Mouse (Mus musculus) subcutaneous adipose tissue, adult 2 months (tissue): Measurements from ENCODE around the gene Olfr228. TPM values are rescaled to one million over a fixed set of nuclear protein-coding genes. Genes with fewer than 3 reads are reported as not detected.

Experiments
- polyA plus RNA-seq: library from polyadenylated mRNA; depleted of rRNA; stranded (reverse); fragments of >200 nt; gene quantifications from 2 replicates; pipeline ENCODE4 v1.2.3, GENCODE M21; 2012; ENCODE audit warnings: low replicate concordance; rRNA removed

Olfr228 gene
- not detected in 2 replicates for polyA plus RNA-seq

GRCm38 (mm10) chr2:86487286-86487685 is at the start of gene Olfr228:
Olfr228 (minus strand) TSS chr2:86487386.

GRCm38 (mm10) chr2:86508161-86508560 is 21.0 kb upstream of the Olfr228 start, which contains the start of gene Olfr1076:
Olfr1076 (plus strand) TSS chr2:86508461.

GRCm38 (mm10) chr2:86456169-86456568 is 31.0 kb downstream of the Olfr228 start, which contains the start of gene Olfr1066:
Olfr1066 (minus strand) TSS chr2:86456269.

GRCm38 (mm10) chr2:86450491-86450890 is 36.7 kb downstream of the Olfr228 start, which contains the start of gene Olfr1065:
Olfr1065 (minus strand) TSS chr2:86450591.

Other genes with a start within 250 kb of the Olfr228 start
- not detected in 2 replicates for gene Olfr1048, start 247.1 kb downstream of the Olfr228 start, polyA plus RNA-seq
- not detected in 2 replicates for gene Olfr1049, start 229.1 kb downstream of the Olfr228 start, polyA plus RNA-seq
- not detected in 2 replicates for gene Olfr1051, start 208.3 kb downstream of the Olfr228 start, polyA plus RNA-seq
- gene Olfr1052, start 194.9 kb downstream of the Olfr228 start, polyA plus RNA-seq = not detected in 2 replicates
- gene Olfr1053, start 172.1 kb downstream of the Olfr228 start, polyA plus RNA-seq = not detected in 2 replicates
- not detected in 2 replicates for gene Olfr1054, start 152.0 kb downstream of the Olfr228 start, polyA plus RNA-seq
- gene Olfr1055, start 137.1 kb downstream of the Olfr228 start, polyA plus RNA-seq = not detected in 2 replicates
- not detected in 2 replicates for gene Olfr1056, start 124.9 kb downstream of the Olfr228 start, polyA plus RNA-seq
- not detected in 2 replicates for gene Olfr1057, start 109.0 kb downstream of the Olfr228 start, polyA plus RNA-seq
- not detected in 2 replicates for gene Olfr1058, start 98.8 kb downstream of the Olfr228 start, polyA plus RNA-seq
- not detected in 2 replicates for gene Olfr1061, start 73.3 kb downstream of the Olfr228 start, polyA plus RNA-seq
- gene Olfr1062, start 60.6 kb downstream of the Olfr228 start, polyA plus RNA-seq = not detected in 2 replicates
- not detected in 2 replicates for gene Olfr1065, start 36.8 kb downstream of the Olfr228 start, polyA plus RNA-seq
- not detected in 2 replicates for gene Olfr1066, start 31.1 kb downstream of the Olfr228 start, polyA plus RNA-seq
- not detected in 2 replicates for gene Olfr1076, start 21.1 kb upstream of the Olfr228 start, polyA plus RNA-seq
- not detected in 2 replicates for gene Olfr1079, start 55.1 kb upstream of the Olfr228 start, polyA plus RNA-seq
- not detected in 2 replicates for gene Olfr1080, start 70.8 kb upstream of the Olfr228 start, polyA plus RNA-seq
- gene Olfr1082, start 111.6 kb upstream of the Olfr228 start, polyA plus RNA-seq = not detected in 2 replicates
- not detected in 2 replicates for gene Olfr1084, start 152.3 kb upstream of the Olfr228 start, polyA plus RNA-seq
- not detected in 2 replicates for gene Olfr1085, start 174.6 kb upstream of the Olfr228 start, polyA plus RNA-seq
- gene Olfr1086, start 192.7 kb upstream of the Olfr228 start, polyA plus RNA-seq = not detected in 2 replicates
- not detected in 2 replicates for gene Olfr1087, start 211.0 kb upstream of the Olfr228 start, polyA plus RNA-seq
- gene Olfr1089, start 246.3 kb upstream of the Olfr228 start, polyA plus RNA-seq = not detected in 2 replicates